Mouse (Mus musculus) CH12.LX (cell line): ENCODE data around the gene Dazap1.

ENCODE experiments used
- CHD1 ChIP-seq: IDR thresholded peaks from 2 replicates; pipeline ENCODE4 v1.6.1; 2012; ENCODE audit warnings: low read depth, low read length, improper control_type of control experiment, inconsistent platforms
- E2F4 ChIP-seq: IDR thresholded peaks from 2 replicates; pipeline ENCODE4 v1.6.1; 2011; ENCODE audit warnings: low read depth, low read length, improper control_type of control experiment; ENCODE audit not compliant: insufficient replicate concordance
- ZC3H11A ChIP-seq: IDR thresholded peaks from 2 replicates; pipeline ENCODE4 v1.6.1; 2012; ENCODE audit warnings: low read depth, mild to moderate bottlenecking, inconsistent platforms, low read length, improper control_type of control experiment

DNA sequence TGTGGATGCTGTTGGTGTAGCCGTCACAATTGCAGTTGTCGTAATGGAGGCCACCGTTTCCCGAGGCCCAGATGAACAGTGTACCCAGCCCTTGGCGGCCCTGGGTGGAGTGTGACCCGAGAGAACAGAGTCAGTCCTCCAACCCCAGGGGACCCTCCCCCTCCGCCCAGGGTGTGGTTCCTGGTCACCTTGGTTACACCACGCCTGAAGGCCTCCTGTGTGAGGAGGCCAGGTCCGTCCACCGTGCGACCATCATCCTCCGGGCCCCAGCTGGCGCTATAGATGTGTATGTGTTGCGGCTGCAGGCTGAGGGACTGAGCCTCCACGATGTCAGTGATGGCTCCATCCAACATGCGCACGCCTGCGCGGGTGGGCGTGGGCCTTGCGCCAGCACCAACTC lies 63.8 kb downstream of the Dazap1 start:
- TF ChIP-seq E2F4 = no peak
- no peak for TF ChIP-seq ZC3H11A
- no peak for TF ChIP-seq CHD1
